Mouse (Mus musculus) natural killer cell, adult 2 months (primary cell): ENCODE results near the gene Heyl.

ENCODE experiments used
- DNase-seq, 2 experiments: peaks; one replicate each; pipeline ENCODE4 v3.0.0; 2022; ENCODE audit warnings: low spot score in 2 of 2

The Heyl gene

GRCm38 (mm10) chr4:123232841-123233240, 515 bp upstream of the Heyl start:
- DNase-seq: no peak

- no peak for DNase-seq
These were observed 2.6 kb downstream of the Heyl start for GRCm38 (mm10) chr4:123235835-123236430.

DNA sequence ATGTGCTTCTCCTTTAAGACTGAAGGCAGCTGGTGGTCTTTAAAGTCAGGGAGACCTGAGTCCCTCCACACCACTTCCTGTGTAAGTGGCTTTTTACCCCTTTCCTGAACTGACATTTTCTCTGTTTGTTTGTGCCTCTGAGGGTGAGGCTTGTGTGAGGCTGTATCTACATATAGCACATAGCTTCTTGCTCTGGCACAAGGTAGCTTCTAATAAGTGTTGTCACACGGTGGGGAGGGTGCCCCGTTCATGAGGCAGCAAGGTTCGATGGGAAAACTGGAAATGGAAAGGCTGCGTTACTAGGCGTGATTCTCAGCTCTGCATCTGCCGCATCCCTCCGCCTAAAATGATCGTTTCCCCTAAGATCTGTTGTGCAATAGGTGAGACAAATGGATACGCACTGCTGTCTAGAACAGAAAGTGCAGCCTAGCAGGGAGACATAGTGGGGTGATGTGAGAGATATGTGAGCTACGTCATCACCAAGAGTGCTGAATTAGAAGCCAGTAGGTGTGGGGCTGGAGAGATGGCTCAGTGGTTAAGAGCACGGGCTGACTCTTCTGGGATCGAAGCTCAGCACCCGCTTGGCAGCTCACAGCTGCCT, 3.2 kb downstream of the Heyl start:
- DNase-seq: peak; percentile 12 to 21

GRCm38 (mm10) chr4:123237386-123238266, 4.3 kb downstream of the Heyl start:
- no peak for DNase-seq

- DNase-seq: no peak
These were observed 6.2 kb downstream of the Heyl start for GRCm38 (mm10) chr4:123239361-123240203.

DNA sequence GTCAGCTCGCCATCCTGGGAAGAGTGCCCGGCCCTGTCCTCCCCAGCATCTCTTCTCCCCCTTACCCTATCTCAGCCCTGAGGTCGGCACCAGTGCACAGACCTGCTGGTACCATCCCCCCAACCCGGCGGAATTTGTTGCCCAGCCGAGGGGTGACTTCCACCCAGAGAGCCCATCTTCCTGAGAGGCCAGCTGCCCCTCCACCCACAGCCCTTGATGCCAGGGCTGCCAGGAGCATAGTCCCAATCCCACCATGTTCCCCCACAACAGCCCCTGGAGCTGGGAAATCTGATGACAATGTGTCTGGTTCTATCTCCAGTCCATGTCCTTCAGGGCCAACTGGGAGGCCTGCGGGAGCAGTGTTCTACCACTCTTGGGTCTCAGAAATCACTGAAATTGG, 12.9 kb downstream of the Heyl start:
- DNase-seq: no peak

GRCm38 (mm10) chr4:123246651-123247050, 13.3 kb downstream of the Heyl start:
- no peak for DNase-seq

GRCm38 (mm10) chr4:123247147-123247880, 14.0 kb downstream of the Heyl start:
- DNase-seq: no peak

DNA sequence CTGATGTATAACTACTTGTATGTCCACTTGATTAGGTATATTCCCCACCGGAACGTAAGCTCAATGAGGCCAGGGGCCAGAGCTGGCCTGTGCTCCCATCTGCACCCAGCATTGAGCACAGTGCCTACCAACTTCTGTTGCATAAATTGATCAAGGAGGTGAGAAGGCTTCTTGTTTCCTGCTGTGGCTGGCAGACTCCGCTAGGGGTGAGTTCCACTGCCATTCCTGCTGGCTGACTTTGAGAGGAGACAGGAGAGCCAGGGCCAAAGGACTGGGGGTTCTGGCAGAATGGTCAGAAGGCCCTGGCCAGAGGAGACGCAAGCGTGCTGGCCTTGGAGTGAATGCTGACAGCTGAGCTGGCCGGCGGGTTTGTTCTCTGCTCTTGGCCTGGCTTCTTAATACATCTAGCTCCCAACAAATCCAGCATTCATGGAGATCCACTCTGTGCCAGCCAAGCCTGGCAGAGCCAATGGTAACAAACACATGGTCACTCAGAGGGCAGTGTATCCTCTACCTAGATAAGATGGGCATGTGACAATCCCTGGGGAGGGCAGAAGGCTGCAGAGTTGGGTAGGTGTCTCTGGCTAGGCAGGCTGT, 15.7 kb downstream of the Heyl start:
- DNase-seq: no peak

DNA sequence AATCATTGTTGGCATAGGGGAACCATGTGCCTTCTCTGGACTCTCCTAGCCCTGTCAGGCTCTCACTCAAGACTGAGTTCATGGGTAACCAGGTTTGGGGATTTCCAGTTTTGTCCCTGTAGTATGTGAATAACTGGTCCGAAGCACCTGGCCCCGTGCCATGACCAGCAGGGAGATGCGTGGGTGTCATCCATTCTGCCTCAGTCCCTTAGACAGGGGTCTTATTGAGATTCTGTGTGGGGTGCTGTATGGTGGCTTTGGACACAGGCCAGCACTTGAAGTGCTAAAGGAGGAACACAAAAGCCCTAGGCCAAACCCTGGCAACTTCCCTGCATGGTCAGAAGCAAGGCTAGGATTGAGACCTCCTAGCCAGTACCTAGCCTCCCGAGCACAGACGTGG, 18.9 kb downstream of the Heyl start:
- no peak for DNase-seq

- DNase-seq: no peak
These were observed 21.3 kb downstream of the Heyl start for GRCm38 (mm10) chr4:123254617-123255016.

- no peak for DNase-seq
These were observed 26.9 kb downstream of the Heyl start for GRCm38 (mm10) chr4:123260071-123260746.

- DNase-seq: no peak
These were observed 28.5 kb downstream of the Heyl start, which contains the start of gene Pabpc4 for GRCm38 (mm10) chr4:123261721-123262401. Pabpc4 (plus strand) TSS chr4:123262351.

GRCm38 (mm10) chr4:123271063-123271462, 37.7 kb downstream of the Heyl start:
- DNase-seq: no peak

GRCm38 (mm10) chr4:123280117-123280516, 46.8 kb downstream of the Heyl start:
- DNase-seq: no peak

DNA sequence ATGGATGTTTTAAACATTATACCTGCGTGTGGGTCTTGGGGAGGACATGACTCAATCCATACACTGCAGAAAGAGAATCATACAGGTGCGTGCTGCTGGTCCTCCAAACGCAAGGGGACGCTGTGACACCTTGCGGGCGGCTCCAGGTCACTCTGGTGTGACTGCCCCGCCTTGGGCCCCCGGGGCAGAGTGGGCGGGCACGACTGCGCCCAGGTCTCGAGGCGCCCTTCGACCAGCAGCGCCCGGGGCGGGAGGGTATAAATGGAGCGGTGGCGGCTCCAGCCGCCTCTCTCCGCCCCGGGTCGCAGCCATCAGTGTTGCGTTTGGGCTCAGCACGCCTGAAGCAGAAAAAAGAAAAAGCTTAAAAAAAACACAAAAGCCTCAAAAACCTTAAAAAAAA, 49.1 kb downstream of the Heyl start:
- DNase-seq: peak; percentile 87 to 94

- peak; percentile 44 to 50 for DNase-seq
These were observed 49.7 kb downstream of the Heyl start for GRCm38 (mm10) chr4:123282915-123283674.

DNA sequence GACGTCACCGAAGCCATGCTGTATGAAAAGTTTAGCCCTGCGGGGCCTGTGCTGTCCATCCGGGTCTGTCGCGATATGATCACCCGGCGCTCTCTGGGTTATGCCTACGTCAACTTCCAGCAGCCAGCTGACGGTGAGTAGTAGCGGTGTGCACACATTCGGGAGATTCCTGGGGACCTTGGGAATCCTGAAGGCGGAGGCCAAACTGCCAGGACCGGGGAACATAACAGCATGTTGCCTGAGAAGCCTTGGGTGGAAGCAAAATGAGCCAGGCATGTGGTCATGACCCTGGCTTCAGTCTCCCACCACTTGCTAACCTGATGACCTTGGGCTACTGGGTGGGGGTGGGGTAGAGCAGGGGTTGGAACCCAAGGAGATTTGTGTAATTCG, 50.3 kb downstream of the Heyl start:
- DNase-seq: peak in 1 of 2 experiments; percentile 13
